Mouse (Mus musculus) stomach, embryonic 14.5 days (tissue): ENCODE measurements at regions not wholly inside any gene's neighbourhood (a gene's known extent, or its start where the extent isn't known, plus 50 kb on each side); places are given as distances from the start of the nearest gene placed in this dataset.
A peak's percentile ranks its signal among the peaks of the same experiment; 100 is the strongest.

Experiments used
- ATAC-seq: fragments of 200-750 bp; cut with Nextera tagmentation; 2 replicates; pipeline ENCODE4 v1.8.0; 2017; ENCODE audit warnings: low read depth, moderate TSS enrichment; ENCODE audit not compliant: insufficient number of reproducible peaks, insufficient read depth, low FRiP score
- H3K27ac ChIP-seq: fragments of 300-500 bp; sonication (generic); 2 replicates; pipeline ENCODE4 v1.5.1; 2014; ENCODE audit warnings: mild to moderate bottlenecking, low read length, moderate library complexity, mixed read lengths
- H3K27me3 ChIP-seq: fragments of 300-500 bp; sonication (generic); 2 replicates; pipeline ENCODE4 v1.6.1; 2014; ENCODE audit warnings: low read length, control low read depth, mixed read lengths; ENCODE audit not compliant: control insufficient read depth, insufficient read depth
- H3K36me3 ChIP-seq: fragments of 300-500 bp; sonication (generic); 2 replicates; pipeline ENCODE4 v1.6.1; 2014; ENCODE audit warnings: mild to moderate bottlenecking, control low read depth, low read length, moderate library complexity, mixed read lengths; ENCODE audit not compliant: control insufficient read depth, insufficient read depth
- H3K4me1 ChIP-seq: fragments of 300-500 bp; sonication (generic); 2 replicates; pipeline ENCODE4 v1.6.1; 2014; ENCODE audit warnings: low read length, control low read depth, mixed read lengths; ENCODE audit not compliant: control insufficient read depth, insufficient read depth
- H3K4me2 ChIP-seq: fragments of 300-500 bp; sonication (generic); replicated peaks from 2 replicates; pipeline ENCODE4 v1.6.1; 2014; ENCODE audit warnings: low read depth, low read length, control low read depth
- H3K4me3 ChIP-seq: fragments of 300-500 bp; sonication (generic); 2 replicates; pipeline ENCODE4 v1.5.1; 2014; ENCODE audit warnings: low read depth, low read length, control low read depth
- H3K9ac ChIP-seq: fragments of 300-500 bp; sonication (generic); replicated peaks from 2 replicates; pipeline ENCODE4 v1.6.1; 2014; ENCODE audit warnings: low read depth, mild to moderate bottlenecking, control low read depth, low read length, moderate library complexity, mixed read lengths
- H3K9me3 ChIP-seq: fragments of 300-500 bp; sonication (generic); 2 replicates; pipeline ENCODE4 v1.6.1; 2016; ENCODE audit warnings: low read depth, low read length, control low read depth; ENCODE audit not compliant: control insufficient read depth
- WGBS: fragments of 180-500 bp; shearing (Covaris S2); extraction: QIAGEN DNeasy Blood & Tissue Kit; methylation state at CpG from one replicate; pipeline ENCODE4 v1.1.7; 2014; 5-methylcytosine and 5-hydroxymethylcytosine counted together

GRCm38 (mm10) chr5:119136916-119137315, 533.6 kb upstream of the Tbx3 start:
- Histone ChIP-seq H3K9me3 (no peaks in the 10 kb centered on the region), H3K27me3 (no peaks in the 10 kb centered on the region), H3K4me1 (peaks cover 17% of the 10 kb centered on the region), H3K4me2 (no peak overlapping the region; the same call in 1 of the 2 replicates), H3K4me3 (no peak overlapping the region), H3K27ac (no peak overlapping the region; the same call in 1 of the 2 replicates), H3K36me3 (no peaks in the 10 kb centered on the region), H3K9ac (no peak overlapping the region)
- WGBS: 41% methylated on average over 8 of the region's 8 CpGs
- ATAC-seq: peak; percentile 47; the same call in 1 of the 2 replicates

GRCm38 (mm10) chr5:119137409-119137808, 533.1 kb upstream of the Tbx3 start:
- no peaks in the 10 kb centered on the region for H3K9me3 ChIP-seq
- H3K27ac ChIP-seq: peak overlapping the region; percentile 71; the same call in 1 of the 2 replicates
- WGBS: 17% methylated on average over 13 of the region's 13 CpGs
- H3K4me1 ChIP-seq: peaks cover 17% of the 10 kb centered on the region
- H3K27me3 ChIP-seq: no peaks in the 10 kb centered on the region
- no peak overlapping the region for H3K9ac ChIP-seq
- H3K4me2 ChIP-seq: peak overlapping the region; percentile 39
- H3K4me3 ChIP-seq: peak overlapping the region; percentile 19
- ATAC-seq: 0 out of 2 replicates have a peak, but pooled peaks have one; percentile 15
- H3K36me3 ChIP-seq: no peaks in the 10 kb centered on the region

GRCm38 (mm10) chr5:119137821-119138221, 532.6 kb upstream of the Tbx3 start:
- peak overlapping the region; percentile 71; the same call in 1 of the 2 replicates for H3K27ac ChIP-seq
- no peaks in the 10 kb centered on the region for H3K27me3 ChIP-seq
- 27% methylated on average over 10 of the region's 10 CpGs for whole genome bisulfite sequencing
- H3K4me1 ChIP-seq: peaks cover 17% of the 10 kb centered on the region
- ATAC-seq: no peak
- H3K4me3 ChIP-seq: peak overlapping the region; percentile 19
- peak overlapping the region; percentile 39 for H3K4me2 ChIP-seq
- H3K9ac ChIP-seq: 0 out of 2 replicates have a peak overlapping the region, but pooled peaks have one; percentile 25
- H3K36me3 ChIP-seq: no peaks in the 10 kb centered on the region
- H3K9me3 ChIP-seq: no peaks in the 10 kb centered on the region

- H3K4me1 ChIP-seq: peaks cover 17% of the 10 kb centered on the region
- H3K9me3 ChIP-seq: no peaks in the 10 kb centered on the region
- no peak overlapping the region; the same call in 1 of the 2 replicates for H3K27ac ChIP-seq
- H3K4me2 ChIP-seq: peak overlapping the region; percentile 39
- WGBS: 39% methylated on average over 14 of the region's 14 CpGs
- no peaks in the 10 kb centered on the region for H3K27me3 ChIP-seq
- 0 out of 2 replicates have a peak overlapping the region, but pooled peaks have one; percentile 11 for H3K9ac ChIP-seq
- no peaks in the 10 kb centered on the region for H3K36me3 ChIP-seq
- ATAC-seq: no peak
- peak overlapping the region; percentile 19 for H3K4me3 ChIP-seq
Observed at GRCm38 (mm10) chr5:119138293-119138692, 532.2 kb upstream of the Tbx3 start.

- no peak overlapping the region for H3K27ac ChIP-seq
- H3K36me3 ChIP-seq: no peaks in the 10 kb centered on the region
- peak; percentile 20; the same call in 1 of the 2 replicates for ATAC-seq
- H3K4me2 ChIP-seq: no peak overlapping the region
- no peaks in the 10 kb centered on the region for H3K27me3 ChIP-seq
- no peak overlapping the region for H3K9ac ChIP-seq
- H3K4me1 ChIP-seq: peaks cover 17% of the 10 kb centered on the region
- H3K9me3 ChIP-seq: no peaks in the 10 kb centered on the region
- WGBS: 43% methylated on average over 7 of the region's 7 CpGs
- no peak overlapping the region for H3K4me3 ChIP-seq
Observed at GRCm38 (mm10) chr5:119139336-119139735, 531.1 kb upstream of the Tbx3 start.

GRCm38 (mm10) chr5:119139816-119140215, 530.7 kb upstream of the Tbx3 start:
- H3K4me3 ChIP-seq: no peak overlapping the region
- no peaks in the 10 kb centered on the region for H3K27me3 ChIP-seq
- no peaks in the 10 kb centered on the region for H3K36me3 ChIP-seq
- no peak overlapping the region for H3K9ac ChIP-seq
- no peaks in the 10 kb centered on the region for H3K9me3 ChIP-seq
- ATAC-seq: no peak
- no peak overlapping the region for H3K27ac ChIP-seq
- 71% methylated on average over 6 of the region's 6 CpGs for WGBS
- H3K4me2 ChIP-seq: no peak overlapping the region
- H3K4me1 ChIP-seq: peaks cover 17% of the 10 kb centered on the region

- Histone ChIP-seq H3K9me3 (no peaks in the 10 kb centered on the region), H3K4me3 (no peak overlapping the region), H3K36me3 (no peaks in the 10 kb centered on the region), H3K4me1 (peaks cover 6% of the 10 kb centered on the region; the same call in 1 of the 2 replicates), H3K4me2 (no peak overlapping the region), H3K9ac (no peak overlapping the region), H3K27ac (no peak overlapping the region), H3K27me3 (no peaks in the 10 kb centered on the region)
- ATAC-seq: no peak
- 37% methylated on average over 8 of the region's 8 CpGs for WGBS
Observed at GRCm38 (mm10) chr5:119143411-119143810, 527.1 kb upstream of the Tbx3 start.

- WGBS: 79% methylated on average over 25 of the region's 25 CpGs
Observed at GRCm38 (mm10) chr5:119149389-119150185, 520.9 kb upstream of the Tbx3 start.

More at GRCm38 (mm10) chr5:119149389-119150185, 520.9 kb upstream of the Tbx3 start:
- Histone ChIP-seq H3K4me3 (no peak overlapping the region), H3K4me1 (no peaks in the 10 kb centered on the region), H3K27ac (no peak overlapping the region), H3K36me3 (no peaks in the 10 kb centered on the region), H3K9me3 (no peaks in the 10 kb centered on the region; the same call in 1 of the 2 replicates), H3K9ac (no peak overlapping the region), H3K4me2 (no peak overlapping the region), H3K27me3 (no peaks in the 10 kb centered on the region)
- no peak for ATAC-seq
